Mouse (Mus musculus) thymus, postnatal 25 days (tissue): ENCODE data around the gene Spryd3.
A peak's percentile ranks its signal among the peaks of the same experiment; 100 is the strongest.
"Not testable (repeated sequence)": the region's sequence is repeated elsewhere in the genome, so short reads cannot be mapped to it uniquely, and the experiment has no call there.

ENCODE experiments used
- DNase-seq: peaks from one replicate; pipeline ENCODE4 v3.0.0; 2022

Gene Spryd3

DNA sequence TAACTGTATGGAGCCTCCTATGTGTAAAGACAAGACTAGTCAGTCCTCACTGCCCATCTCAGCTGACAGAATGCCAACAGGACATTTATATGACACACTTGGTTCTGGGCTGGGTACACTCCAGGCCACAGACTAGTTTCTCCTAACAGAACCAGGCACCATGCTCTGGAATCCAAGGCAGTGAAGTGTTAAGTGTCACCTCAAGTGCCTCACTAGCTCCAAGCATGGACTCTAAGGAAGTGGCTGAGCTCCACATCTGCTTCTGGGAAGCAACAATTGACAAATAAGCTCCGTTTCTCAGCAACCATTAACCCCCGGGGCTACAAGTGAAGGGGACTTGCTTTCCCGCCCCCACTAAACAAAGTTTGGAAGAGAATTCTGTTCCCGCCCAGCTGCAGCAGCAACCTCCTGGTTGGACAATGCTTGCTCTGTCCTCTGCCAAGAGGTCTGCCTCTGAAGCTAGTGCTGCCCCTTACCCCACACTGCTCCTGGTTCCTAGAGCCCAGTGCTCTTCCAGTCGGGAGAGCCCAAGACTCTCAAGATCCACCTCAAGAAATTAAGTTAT is 38.0 kb downstream of the Spryd3 start:
- no peak for DNase-seq

DNA sequence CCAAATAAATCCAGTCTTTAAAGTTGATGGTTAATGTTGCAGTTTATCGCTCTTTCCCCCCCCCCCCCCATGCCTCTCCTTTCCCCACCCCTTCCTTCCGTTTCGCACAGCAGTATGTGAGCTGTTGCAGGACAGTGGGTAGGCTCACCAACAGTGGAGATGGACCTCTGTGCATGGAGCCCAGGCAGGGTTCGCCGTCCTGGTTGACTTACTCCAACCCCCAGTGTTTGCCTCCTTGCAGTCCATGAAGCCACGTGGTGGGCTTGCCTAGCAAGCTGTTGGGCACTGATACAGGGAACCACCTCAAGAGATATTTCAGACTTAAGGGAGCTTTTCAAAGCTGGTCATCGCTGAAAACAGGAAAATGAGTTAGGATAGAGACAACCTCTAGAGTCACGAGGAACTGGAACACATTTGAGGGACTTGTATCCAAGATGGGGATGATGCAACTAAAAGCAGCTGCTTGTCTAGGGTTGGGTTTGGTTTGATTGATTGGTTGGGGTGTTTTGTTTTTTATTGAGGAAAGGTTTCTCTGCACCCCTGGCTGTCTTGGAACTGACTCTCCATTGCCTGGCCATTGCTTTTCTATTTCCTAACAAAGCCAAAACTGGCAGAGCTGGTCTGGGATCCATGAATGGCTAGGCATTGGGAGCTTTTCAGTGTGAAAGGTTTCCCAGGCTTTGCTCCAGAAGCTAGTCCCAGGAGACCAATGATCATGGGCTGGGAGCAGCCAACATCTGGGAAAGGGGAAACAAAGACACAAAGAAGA is 38.7 kb downstream of the Spryd3 start:
- no peak for DNase-seq

DNA sequence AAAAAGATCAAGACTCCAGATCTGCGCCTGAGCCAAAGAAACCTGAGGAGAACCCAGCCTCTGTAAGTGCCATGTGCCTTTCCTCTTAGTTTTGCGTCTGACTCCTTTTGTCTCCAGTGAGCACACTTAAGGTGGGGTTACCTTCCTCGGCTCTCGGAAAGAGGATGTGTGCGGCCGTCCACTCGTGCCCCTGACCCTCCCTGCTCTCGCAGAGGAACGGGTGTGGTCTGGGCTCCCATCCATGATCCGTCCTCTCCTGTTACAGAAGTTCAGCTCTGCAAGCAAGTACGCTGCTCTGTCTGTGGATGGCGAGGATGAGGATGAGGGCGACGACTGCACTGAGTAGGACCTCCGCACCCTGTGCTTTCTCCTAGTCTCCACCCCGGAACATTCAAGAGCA is 41.0 kb downstream of the Spryd3 start:
- DNase-seq = no peak

DNA sequence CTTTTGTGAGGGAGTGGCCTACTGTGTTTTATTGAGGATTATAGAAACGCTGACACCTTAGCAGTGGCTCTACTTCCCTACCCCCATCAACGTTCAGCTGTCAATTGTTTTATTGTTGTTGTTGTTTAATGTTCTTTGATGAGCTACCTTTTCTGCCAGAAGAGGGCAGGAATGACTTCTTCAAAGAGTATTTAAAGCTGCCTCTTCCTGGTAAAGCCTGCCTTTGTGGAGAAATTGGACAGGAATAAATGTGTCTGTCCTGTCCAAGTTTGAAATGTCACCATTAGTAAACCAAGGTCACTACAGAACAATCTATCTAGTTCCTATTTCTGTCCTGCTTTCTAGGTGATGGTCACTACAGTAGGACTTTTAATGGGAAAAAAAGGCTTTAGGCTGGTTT is 41.9 kb downstream of the Spryd3 start:
- no peak for DNase-seq

DNA sequence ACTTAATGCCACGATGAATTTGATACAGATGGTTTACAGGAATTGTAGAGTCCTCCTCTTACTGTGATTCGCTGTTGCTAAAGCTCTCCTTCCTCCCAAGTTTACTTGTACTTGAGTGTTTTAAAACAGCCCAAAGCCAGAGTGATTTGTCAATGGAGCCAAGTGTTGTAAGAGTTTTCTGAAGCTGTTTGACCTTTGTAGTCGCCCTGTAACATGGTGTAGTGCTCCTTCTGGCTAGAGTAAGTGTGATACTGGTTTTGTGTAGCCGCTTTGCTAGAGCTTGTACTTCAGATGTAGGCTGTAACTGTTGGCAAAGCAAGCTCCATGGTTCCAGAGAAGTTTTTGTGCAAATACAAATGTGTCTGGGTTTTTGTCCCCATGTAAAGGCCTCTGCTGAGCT is 43.8 kb downstream of the Spryd3 start:
- no peak for DNase-seq

DNA sequence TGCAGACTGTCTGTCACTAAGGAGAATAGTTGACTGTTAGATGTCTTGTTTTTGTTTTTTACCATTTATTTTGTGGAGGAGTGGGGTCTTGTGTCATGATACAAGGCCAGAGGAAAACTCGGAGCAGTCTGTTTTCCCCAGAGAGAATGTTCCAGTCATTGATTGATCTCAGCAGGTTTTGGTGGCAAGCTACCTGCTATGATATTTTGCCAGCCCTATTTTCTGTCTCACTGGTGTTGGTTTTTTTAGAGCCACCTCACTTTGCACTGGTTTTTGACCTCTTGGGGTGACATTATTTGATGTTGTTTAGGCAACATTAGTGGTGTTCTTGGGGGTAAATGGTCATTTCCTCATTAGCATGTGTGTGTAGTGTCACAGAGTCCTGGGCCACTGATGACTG is 44.3 kb downstream of the Spryd3 start:
- no peak for DNase-seq

DNA sequence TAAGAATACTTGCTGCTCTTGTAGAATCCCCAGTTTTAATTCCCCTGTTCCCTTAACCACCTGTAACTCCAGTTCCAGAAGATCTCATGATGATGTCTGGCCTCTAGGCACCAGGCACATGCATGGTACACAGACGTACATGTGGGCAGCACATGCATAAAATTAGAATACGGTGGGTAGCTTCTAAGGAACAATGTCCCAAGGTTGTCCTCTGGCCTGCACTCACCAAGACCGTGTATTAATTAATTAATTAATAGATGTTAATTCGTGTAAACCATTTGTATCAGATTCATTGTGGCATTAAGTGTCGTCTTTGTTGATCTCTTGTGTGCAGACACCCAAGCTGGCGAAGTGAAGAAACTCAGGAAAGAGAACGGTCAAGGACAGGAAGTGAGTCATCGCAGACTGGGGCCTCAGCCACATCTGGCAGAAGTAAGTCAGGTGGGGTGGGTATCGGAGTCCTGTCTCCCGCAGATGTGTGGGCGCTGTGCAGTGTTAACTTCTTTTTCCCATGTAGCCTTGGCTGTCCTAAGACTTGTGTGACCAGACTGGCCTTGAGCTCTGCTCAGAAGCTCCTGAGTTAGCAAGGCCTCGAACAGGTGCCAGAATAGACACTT is 44.9 kb downstream of the Spryd3 start:
- DNase-seq = no peak

DNA sequence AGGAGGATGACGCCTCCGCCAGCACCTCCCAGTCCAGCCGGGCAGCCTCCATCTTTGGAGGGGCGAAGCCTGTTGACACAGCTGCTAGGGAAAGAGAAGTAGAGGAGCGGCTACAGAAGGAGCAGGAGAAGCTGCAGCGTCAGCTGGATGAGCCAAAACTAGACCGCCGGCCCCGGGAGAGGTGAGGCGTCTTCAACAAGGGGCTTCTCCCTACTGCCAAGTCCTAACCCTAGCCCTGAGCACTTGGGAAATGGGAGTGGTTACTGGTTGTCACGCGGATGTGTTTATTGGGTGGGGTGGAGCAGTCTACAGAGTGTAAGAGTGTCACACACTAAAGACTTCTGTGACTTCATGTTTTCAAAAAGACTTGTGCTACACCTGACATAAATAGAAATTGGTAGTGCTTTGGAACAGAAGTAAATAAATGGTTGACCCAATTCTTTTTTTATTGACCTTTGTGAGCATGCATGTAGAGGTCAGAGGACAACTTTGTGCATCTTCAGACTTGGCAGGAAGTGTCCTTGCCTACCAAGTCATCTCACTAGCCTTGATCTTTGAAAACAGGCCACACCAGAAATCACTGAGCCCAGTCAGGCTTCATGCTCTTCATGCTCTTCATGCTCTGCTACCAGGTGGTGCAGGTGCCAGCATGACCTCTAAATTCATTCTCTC is 46.0 kb downstream of the Spryd3 start:
- DNase-seq = no peak

DNA sequence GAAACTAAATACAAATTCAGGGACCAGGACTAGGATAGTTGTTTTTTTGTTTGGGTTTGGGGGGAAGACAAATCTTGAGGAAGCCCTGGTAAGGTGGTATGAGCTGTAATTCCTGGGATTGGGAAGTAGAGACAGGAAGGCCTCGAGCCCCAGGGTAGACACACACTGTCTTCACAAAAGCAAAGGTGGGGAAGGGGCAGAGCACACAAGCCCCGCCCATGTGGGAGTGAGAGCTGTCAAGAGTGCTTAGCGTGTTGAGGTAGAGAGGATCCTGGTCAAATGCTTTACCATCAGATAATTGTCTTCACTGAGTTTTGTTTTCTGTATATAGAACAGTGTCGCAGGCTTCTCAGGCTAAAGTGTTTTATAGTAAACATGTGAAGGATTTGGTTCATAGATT is 53.0 kb downstream of the Spryd3 start:
- no peak for DNase-seq

DNA sequence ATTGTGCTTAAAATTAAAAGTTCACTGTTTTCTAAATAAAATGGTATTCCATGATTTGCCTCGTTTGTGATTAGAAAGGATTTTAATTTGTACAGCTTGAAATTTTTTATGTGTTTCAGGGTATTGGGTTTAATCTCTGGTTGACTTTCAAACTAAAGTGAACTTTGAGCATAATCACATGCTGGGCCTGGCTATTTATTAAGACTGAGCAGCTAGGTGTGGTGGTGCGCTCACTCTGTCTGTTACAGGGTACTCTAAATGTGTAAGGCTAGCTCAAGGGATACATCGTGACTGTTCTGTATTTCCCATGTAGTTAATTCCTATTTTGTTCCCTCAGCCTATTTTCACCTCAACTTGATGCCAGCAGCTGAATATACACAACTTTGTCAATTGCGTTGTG is 53.9 kb downstream of the Spryd3 start:
- no peak for DNase-seq

DNA sequence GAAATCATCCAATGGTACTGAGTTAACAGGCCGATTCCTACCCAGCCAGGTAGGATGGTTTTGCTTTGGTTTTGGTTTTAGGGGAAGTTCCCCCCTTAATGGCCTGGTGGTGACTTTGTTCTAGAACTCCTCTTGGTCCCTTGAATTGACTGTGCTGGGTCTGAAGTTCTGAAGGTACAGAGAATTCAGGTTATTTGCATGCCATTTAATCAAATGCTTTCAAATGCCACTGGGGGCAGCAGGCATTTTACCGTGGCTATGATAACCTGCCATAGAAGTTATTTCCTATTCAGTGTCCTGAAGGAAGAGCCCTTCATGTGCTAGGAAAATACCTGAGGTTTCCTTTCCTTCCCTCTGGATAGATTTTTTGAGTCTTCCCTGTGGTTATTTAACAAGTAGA is 55.6 kb downstream of the Spryd3 start:
- DNase-seq = no peak

DNA sequence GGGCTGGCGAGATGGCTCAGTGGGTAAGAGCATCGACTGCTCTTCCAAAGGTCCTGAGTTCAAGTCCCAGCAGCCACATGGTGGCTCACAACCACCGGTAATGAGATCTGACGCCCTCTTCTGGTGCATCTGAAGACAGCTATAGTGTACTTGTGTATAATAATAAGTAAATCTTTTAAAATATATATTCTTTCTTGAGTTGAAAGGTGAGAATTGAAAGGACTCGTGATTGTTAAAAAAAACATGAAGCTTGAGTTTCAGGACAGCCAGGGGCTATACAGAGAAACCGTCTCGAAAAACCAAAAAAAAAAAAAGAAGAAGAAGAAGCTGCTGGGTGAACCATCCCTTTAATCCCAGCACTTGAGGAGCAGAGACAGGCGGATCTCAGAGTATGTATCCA is 56.1 kb downstream of the Spryd3 start:
- DNase-seq = not testable (repeated sequence)

DNA sequence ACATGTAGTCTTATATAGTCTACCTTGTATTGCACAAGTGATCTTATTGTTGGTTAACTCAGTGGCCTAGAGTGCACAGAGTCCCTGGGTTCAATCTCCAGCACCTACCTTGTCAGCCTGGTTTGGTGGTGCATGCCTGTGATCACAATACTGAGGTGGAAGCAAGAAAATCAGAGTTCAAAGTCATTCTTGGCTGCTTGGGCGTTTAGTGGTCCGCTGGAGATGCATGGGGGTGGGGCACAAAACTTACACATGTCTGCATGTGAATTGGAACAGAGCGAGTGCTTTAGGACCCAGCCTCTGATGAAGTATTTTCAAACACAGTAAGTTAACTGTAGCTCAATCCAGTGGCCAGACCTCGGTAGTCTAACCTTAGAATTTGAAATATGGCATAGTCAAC is 56.8 kb downstream of the Spryd3 start:
- DNase-seq = no peak

DNA sequence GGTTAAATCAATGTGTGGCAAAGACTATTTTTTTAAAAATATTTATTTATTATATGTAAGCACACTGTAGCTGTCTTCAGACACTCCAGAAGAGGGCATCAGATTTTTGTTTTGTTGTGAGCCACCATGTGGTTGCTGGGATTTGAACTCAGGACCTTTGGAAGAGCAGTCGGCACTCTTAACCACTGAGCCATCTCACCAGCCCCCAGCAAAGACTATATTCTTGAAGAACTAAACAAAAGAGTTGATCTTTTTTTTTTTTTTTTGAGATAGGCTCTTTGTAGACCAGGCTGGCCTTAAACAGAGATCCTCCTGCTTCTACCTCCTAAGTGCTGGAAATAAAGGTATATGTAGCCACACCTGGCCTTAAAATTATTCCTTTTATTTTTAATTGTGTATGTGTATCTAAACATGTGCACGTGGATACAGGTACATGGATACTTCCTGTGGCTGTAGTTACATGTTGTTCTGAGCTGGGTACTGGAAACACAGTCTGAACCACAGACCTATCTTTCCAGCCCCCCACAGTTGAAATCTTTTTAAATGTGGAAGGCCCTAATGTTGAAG is 58.8 kb downstream of the Spryd3 start:
- DNase-seq = no peak

DNA sequence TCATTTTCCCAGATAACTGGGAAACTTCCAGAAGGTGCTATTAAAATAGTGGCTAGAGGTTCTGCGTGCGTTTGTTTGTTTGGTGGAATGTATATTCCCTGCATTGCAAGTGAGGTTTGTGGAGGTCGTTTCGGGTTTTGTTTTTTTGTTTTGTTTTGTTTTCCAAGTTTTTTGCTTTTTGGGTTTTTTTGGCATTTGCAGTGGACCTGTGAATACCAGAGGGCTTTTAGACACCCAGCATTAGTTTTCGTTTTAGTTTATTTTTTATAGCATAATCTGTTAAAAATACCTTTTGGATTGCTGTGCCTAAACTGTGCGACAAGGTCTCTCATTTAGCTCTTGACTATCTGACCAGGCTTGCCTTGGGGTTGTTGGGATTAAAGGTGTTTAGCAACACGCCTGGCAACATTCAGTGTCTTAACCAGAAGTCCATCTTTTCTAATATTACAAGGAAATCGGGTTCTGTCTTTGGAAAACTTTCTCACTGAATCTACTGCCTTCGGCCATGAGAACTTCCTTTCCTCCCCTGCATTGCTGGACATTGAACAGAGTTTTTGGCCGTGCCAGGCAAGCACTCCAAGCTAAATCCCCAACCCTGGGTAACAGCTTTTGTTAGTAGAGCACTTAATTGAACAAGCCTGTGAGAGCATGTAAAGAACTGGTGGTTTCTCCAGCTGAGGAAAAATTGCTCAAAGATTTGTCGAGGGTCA is 61.0 kb downstream of the Spryd3 start:
- no peak for DNase-seq

DNA sequence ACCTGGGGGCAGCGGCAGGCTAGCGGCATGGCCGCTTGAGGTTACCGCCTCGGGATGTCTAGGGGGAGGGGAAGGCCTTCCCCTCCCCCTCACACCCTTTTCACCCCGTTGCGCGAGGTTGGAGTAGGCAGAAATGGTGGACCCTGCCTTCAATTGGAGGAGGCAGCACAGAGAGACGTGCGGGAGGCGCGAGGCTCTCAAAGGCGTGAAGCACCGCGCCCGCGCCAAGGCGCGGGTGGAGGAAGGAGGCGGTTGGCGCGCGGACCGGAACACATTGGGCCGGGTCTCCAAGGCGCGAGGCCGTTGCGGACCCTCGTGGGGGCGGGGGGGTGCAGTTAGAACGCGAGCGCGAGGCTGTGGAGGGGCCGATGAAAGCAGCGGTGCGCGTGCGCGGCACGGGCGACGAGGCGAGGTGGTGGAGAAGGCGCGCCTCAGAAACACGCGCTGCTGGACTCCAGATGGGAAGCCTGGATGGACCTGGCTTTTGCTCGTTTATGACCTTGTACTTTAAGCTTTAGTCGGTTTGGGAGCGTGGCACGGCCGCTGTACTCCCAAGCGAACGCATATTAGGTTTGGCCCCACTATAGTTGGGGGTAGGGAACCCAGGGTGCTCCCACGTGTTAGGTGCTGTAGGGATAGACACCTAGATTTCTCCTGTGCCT is 61.8 kb downstream of the Spryd3 start:
- DNase-seq = peak; percentile 67

DNA sequence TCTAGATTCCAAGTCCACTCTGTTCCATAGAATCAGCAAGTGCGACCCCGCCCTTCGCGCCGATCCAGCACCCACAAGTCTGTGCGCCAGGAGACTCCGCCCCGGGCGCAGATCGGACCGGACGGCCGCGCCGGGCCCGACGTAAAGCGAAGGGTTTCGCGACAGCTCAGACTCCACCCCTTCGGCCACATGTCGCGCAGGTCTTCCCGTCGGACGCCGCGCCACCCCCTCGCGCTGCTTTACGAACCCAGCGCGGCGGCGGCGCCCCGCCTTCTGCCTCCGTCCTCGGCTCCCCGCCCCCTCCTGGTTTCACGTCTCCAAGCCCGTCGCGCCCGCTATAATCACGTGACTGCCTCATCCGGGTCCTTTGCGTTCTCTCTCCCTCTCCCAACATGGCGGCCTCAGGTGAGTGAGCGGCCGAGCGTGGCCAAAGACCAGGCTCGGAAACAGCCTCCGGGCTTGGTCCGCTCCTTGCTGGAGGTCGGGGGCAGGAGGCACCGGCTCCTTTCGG is 62.4 kb downstream of the Spryd3 start, which contains the start of gene Eif4b:
TSS of gene Eif4b (plus strand) at position 215 of the 511 bp plus-strand sequence.
- DNase-seq = peak; percentile 98

DNA sequence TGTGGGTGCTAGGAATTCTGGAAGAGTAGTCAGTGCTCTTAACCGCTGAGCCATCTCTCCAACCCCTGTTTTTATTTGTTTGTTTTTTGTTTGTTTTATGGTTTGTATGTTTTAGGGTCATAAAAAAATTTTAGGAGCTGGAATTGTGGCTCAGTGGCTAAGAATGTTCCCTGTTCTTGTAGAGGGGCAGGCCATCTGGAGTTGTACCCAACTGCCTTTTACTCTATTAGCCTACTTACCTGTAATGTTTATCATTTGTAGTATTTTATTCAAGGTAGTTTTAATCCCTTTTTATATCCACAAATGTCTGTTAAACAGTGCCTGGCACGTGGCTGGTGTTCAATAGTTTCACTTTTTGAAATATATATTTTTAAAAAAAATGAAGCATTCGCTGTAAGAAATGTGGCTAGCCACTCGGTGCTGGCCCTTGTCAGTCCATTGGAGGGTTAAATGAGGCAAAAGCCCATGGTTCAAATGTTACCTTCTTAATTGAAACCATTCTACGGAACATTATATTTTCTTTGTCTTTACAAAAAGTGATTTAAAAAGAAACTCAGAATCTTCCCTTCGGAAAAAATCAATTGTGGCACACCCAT is 63.0 kb downstream of the Spryd3 start:
- DNase-seq = no peak

DNA sequence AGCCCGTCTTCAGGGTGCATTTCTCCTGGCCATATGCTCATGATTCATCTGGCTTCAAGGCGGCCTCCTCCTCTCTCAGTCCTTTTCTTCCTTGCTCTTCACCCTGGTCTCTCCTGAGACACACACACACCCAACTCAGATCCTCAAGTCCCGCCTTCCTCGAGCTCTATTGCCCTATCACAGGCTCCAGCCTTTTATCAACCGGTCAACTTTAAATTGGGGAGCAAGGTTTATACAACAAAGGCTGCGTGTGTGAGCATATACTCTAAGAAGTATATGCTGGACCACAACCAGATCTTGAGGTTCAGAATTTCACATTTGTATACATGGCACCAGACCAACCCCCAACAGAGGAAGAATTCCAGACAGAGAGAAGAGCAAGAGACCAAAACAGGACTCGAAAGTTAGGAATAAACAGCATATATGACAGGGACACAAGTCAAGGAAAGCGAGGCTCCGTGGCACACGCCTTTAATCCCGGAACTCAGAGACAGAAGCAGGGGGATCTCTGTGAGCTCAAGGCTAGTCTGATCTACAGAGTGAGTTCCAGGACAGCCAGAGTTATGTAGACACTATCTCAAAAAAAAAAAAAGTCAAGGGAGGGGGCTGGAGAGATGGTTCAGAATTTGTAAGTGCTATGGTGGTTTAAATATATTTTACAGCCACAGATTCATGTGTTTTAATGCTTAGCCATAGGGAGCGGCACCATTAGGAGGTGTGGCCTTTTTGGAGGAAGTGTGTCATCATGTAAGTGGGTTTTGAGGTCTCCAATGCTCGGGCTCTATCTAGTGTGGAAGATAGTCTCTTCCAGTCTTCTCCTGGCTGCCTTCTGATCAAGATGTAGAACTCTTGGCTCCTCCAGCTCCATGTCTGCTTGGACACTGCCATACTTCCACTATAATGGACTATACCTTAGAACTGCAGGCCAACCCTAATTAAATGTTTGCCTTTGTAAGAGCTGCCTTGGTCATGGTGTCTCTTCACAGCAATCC is 65.3 kb downstream of the Spryd3 start:
- no peak for DNase-seq
